9 mouse cellular contexts compared by ENCODE assay signal in the genomic region with DNA sequence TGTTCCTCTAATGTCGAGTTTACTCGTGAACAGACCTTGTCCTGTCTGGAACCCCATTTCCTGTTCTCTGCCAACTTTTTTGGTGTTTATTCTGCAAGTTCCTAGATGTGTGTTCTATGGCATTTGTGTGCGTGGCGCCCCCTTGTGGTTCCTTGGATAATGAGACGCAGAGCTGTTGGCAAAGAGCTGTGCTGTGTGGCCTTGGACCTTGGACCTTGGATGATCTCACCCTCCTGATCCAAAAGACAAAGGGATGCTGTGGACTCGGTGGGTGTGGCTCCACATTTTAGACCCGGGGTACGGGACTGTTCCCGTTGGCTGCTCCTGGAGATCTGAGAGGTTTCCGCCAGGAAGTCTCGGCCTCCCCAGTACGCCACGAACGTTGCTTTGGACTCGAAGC. TPM values are rescaled to one million over a fixed set of nuclear protein-coding genes. Genes with fewer than 3 reads are reported as not detected.
A peak's percentile ranks its signal among the peaks of the same experiment; 100 is the strongest.
DNase-seq lines count a peak whose midpoint lies in the region; ATAC-seq and TF ChIP-seq lines count a peak whose summit lies in the region.
"Had no signal": no experiment of that assay in that cellular context is flagged by ENCODE, and none has a peak within 500 bp of the region (broad histone marks: within the 10 kb centered on the region; RNA-seq: fewer than 3 reads in every experiment).

A gene (plus strand): TSS at position 271 of the 400 bp plus-strand sequence.

- peak; percentile 43 for TF ChIP-seq CTCF in forebrain, postnatal 0 days (IDR thresholded peaks at IDR 0.05; ENCODE audit: low read depth)
- peak; percentile 47 for TF ChIP-seq CTCF in liver, adult 2 months (IDR thresholded peaks at IDR 0.05; ENCODE audit: low read depth, low read length)
- TF ChIP-seq CTCF in kidney, postnatal 0 days (IDR thresholded peaks at IDR 0.05; ENCODE audit: low read depth), result peak; percentile 61

- no peak for ATAC-seq in forebrain, postnatal 0 days
- no peak for ATAC-seq in forebrain, embryonic 12.5 days (ENCODE audit: low FRiP score)
- ATAC-seq in liver, embryonic 12.5 days, result no peak
- no peak for ATAC-seq in kidney, postnatal 0 days (replicated peaks; ENCODE audit: low FRiP score, low read depth)

- H3K9ac ChIP-seq in forebrain, postnatal 0 days, result no peak within 1 kb of the TSS
- H3K9ac ChIP-seq in forebrain, embryonic 12.5 days, result no peak within 1 kb of the TSS
- no peak within 1 kb of the TSS for H3K9ac ChIP-seq in liver, adult 2 months (ENCODE audit: low read depth, low read length)
- no peak within 1 kb of the TSS for H3K9ac ChIP-seq in liver, embryonic 12.5 days
- no peak within 1 kb of the TSS for H3K9ac ChIP-seq in kidney, postnatal 0 days (ENCODE audit: low read depth, low read length)
- H3K9ac ChIP-seq: heart, embryonic 15.5 days had no signal

- no peaks in the 10 kb centered on the region for H3K79me2 ChIP-seq in liver, adult 2 months (ENCODE audit: control insufficient read depth, insufficient read depth, low read length)

- no peak within 1 kb of the TSS for H3K4me3 ChIP-seq in forebrain, postnatal 0 days (ENCODE audit: low read depth, low read length)
- H3K4me3 ChIP-seq in forebrain, embryonic 12.5 days (replicated peaks), result no peak within 1 kb of the TSS
- no peak within 1 kb of the TSS for H3K4me3 ChIP-seq in liver, adult 2 months (ENCODE audit: insufficient read depth, low read depth, low read length)
- no peak within 1 kb of the TSS for H3K4me3 ChIP-seq in liver, embryonic 12.5 days
- no peak within 1 kb of the TSS for H3K4me3 ChIP-seq in kidney, postnatal 0 days (replicated peaks; ENCODE audit: low read depth, low read length)
- H3K4me3 ChIP-seq: heart, embryonic 15.5 days had no signal

- H3K4me2 ChIP-seq in forebrain, postnatal 0 days (ENCODE audit: low read depth), result no peak within 1 kb of the TSS
- H3K4me2 ChIP-seq in forebrain, embryonic 12.5 days, result no peak within 1 kb of the TSS
- no peak within 1 kb of the TSS for H3K4me2 ChIP-seq in liver, embryonic 12.5 days
- H3K4me2 ChIP-seq in kidney, postnatal 0 days (ENCODE audit: low read length), result no peak within 1 kb of the TSS
- H3K4me2 ChIP-seq: heart, embryonic 15.5 days had no signal

- no peaks in the 10 kb centered on the region; the same call in 1 of the 2 replicates for H3K9me3 ChIP-seq in forebrain, postnatal 0 days (ENCODE audit: low read length)
- no peaks in the 10 kb centered on the region for H3K9me3 ChIP-seq in forebrain, embryonic 12.5 days
- no peaks in the 10 kb centered on the region for H3K9me3 ChIP-seq in liver, embryonic 12.5 days (replicated peaks)
- H3K9me3 ChIP-seq in kidney, postnatal 0 days (replicated peaks; ENCODE audit: low read length), result no peaks in the 10 kb centered on the region
- H3K9me3 ChIP-seq: heart, embryonic 15.5 days had no signal

- 83% methylated on average over 15 of the region's 15 CpGs for WGBS in forebrain, postnatal 0 days
- 84% methylated on average over 15 of the region's 15 CpGs for WGBS in forebrain, embryonic 12.5 days
- 69% methylated on average over 15 of the region's 15 CpGs for WGBS in liver, adult 2 months
- 69% methylated on average over 15 of the region's 15 CpGs for WGBS in liver, embryonic 12.5 days (ENCODE audit: insufficient replicate concordance)
- WGBS in kidney, postnatal 0 days, result 83% methylated on average over 15 of the region's 15 CpGs

- no peak for TF ChIP-seq POLR2A in liver, adult 2 months (IDR thresholded peaks at IDR 0.05; ENCODE audit: extremely low read depth, insufficient read depth, low read length)

- DNase-seq in forebrain, postnatal 0 days, result no peak
- no peak for DNase-seq in liver, adult 2 months (ENCODE audit: extremely low read depth, low read depth, low spot score)
- DNase-seq in R1 (ENCODE audit: low read depth, low spot score), result peak; percentile 83
- DNase-seq in kidney, postnatal 0 days (ENCODE audit: low spot score), result no peak
- peak; percentile 77 for DNase-seq in testis, postnatal 14 days (ENCODE audit: low spot score)
- no peak for DNase-seq in Muller cell, postnatal 12 days (ENCODE audit: inconsistent ontology term)

- no peaks in the 10 kb centered on the region for H3K36me3 ChIP-seq in forebrain, postnatal 0 days (ENCODE audit: insufficient read depth)
- no peaks in the 10 kb centered on the region for H3K36me3 ChIP-seq in forebrain, embryonic 12.5 days (replicated peaks)
- no peaks in the 10 kb centered on the region for H3K36me3 ChIP-seq in liver, adult 2 months (ENCODE audit: control insufficient read depth, insufficient read depth, low read length)
- H3K36me3 ChIP-seq in liver, embryonic 12.5 days, result no peaks in the 10 kb centered on the region
- H3K36me3 ChIP-seq in kidney, postnatal 0 days (ENCODE audit: insufficient read depth, low read length), result no peaks in the 10 kb centered on the region
- H3K36me3 ChIP-seq: heart, embryonic 15.5 days had no signal

- H3K27ac ChIP-seq in forebrain, postnatal 0 days (ENCODE audit: low read depth, low read length), result no peak within 1 kb of the TSS
- H3K27ac ChIP-seq in forebrain, embryonic 12.5 days, result no peak within 1 kb of the TSS
- H3K27ac ChIP-seq in liver, adult 2 months (replicated peaks; ENCODE audit: insufficient read depth, low read depth, low read length), result no peak within 1 kb of the TSS
- no peak within 1 kb of the TSS for H3K27ac ChIP-seq in liver, embryonic 12.5 days
- no peak within 1 kb of the TSS for H3K27ac ChIP-seq in kidney, postnatal 0 days
- H3K27ac ChIP-seq: heart, embryonic 15.5 days had no signal

- no peaks in the 10 kb centered on the region for H3K27me3 ChIP-seq in forebrain, postnatal 0 days (ENCODE audit: insufficient read depth, low read length)
- H3K27me3 ChIP-seq in forebrain, embryonic 12.5 days, result no peaks in the 10 kb centered on the region
- no peaks in the 10 kb centered on the region for H3K27me3 ChIP-seq in liver, adult 2 months (ENCODE audit: control insufficient read depth, insufficient read depth, low read length)
- no peaks in the 10 kb centered on the region for H3K27me3 ChIP-seq in liver, embryonic 12.5 days (replicated peaks)
- H3K27me3 ChIP-seq in kidney, postnatal 0 days (ENCODE audit: insufficient read depth, low read length), result no peaks in the 10 kb centered on the region
- H3K27me3 ChIP-seq: heart, embryonic 15.5 days had no signal

- H3K4me1 ChIP-seq in forebrain, postnatal 0 days (ENCODE audit: insufficient read depth), result no peaks in the 10 kb centered on the region
- no peaks in the 10 kb centered on the region for H3K4me1 ChIP-seq in forebrain, embryonic 12.5 days
- no peaks in the 10 kb centered on the region for H3K4me1 ChIP-seq in liver, adult 2 months (ENCODE audit: control insufficient read depth, insufficient read depth, low read length)
- H3K4me1 ChIP-seq in liver, embryonic 12.5 days, result no peaks in the 10 kb centered on the region
- peaks cover 10% of the 10 kb centered on the region; the same call in 1 of the 2 replicates for H3K4me1 ChIP-seq in kidney, postnatal 0 days (replicated peaks; ENCODE audit: insufficient read depth, low read length)
- H3K4me1 ChIP-seq: heart, embryonic 15.5 days had no signal

RNA-seq across cellular contexts. Expression of the gene that starts here (rescaled TPM):
- not detected in 2 replicates for total RNA-seq in forebrain, postnatal 0 days (2014; rRNA removed)
- polyA plus RNA-seq in forebrain, postnatal 0 days (2015; fragmentation: Nextera tagmentation; extraction: Ambion mirVana), result not detected in 2 replicates
- not detected in 2 replicates for polyA plus RNA-seq in forebrain, embryonic 12.5 days (2016; fragmentation: Nextera tagmentation; extraction: Ambion mirVana)
- total RNA-seq in liver, adult 2 months (2014; rRNA removed), result not detected in 2 replicates
- not detected in 2 replicates for polyA plus RNA-seq in liver, adult 2 months (2012; rRNA removed)
- polyA plus RNA-seq in liver, embryonic 12.5 days (2016; fragmentation: Nextera tagmentation; extraction: Ambion mirVana), result not detected in 2 replicates
- polyA plus RNA-seq in kidney, postnatal 0 days (2015; fragmentation: Nextera tagmentation; extraction: Ambion mirVana), result 2.1 and 3.6 TPM in 2 replicates
- polyA plus RNA-seq: heart, embryonic 15.5 days had no signal

Comparison
In these comparisons a context has a peak if more than half of its experiments do, and no peak if none do; other contexts are left out.
1. DNase-seq: peak in R1 (single experiment) and testis, postnatal 14 days (single experiment); none in forebrain, postnatal 0 days (single experiment), liver, adult 2 months (single experiment), kidney, postnatal 0 days (single experiment) and Muller cell, postnatal 12 days (single experiment).
2. Peak in every context shown above with its lines, with median percentiles within 50 percentile points of each other: CTCF ChIP-seq.